Mouse (Mus musculus) brain, adult 2 months (tissue): ENCODE results near the gene Ldlrad3.

ENCODE experiments used
- DNase-seq: peaks from one replicate; pipeline ENCODE4 v3.0.0; 2011; ENCODE audit warnings: low read depth, low spot score

The Ldlrad3 gene

DNA sequence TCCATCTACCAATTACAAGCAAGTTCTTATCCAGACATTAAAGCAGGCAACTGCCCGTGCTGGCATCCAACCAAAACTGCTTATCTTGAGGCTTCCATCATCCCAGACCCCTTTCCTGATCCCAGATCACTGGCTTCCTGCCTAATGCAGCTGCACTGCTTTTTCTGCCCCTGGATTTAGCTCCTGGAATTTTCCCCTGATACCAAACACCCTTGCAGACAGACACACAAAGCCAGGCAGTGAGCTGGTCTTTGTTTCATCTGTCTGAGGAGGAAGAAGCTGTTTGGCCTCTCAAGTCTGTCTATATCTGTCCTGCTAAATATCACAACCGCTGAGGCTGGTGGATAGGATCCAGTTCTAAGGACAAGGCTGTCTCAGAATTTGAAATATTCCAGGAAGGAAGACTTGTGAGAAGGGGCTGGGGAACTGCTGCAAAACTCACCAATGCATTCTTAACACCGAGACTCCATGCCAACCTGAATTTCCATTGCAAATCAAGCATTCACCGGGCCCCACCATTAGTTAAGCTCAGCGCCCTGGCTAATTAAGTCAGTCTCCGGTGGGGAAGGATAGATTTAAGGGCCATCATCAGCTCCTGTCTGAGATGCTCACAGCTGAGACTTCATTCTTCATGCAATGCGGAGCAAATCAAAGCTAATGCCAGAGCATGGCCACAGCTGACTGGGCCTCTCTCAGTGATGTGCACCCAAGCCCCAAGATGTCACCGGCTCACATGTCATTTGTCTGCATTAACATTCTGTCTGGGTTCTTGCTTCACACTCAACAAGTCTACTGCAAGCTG lies 183.0 kb downstream of the Ldlrad3 start:
- DNase-seq, result peak; percentile 66

DNA sequence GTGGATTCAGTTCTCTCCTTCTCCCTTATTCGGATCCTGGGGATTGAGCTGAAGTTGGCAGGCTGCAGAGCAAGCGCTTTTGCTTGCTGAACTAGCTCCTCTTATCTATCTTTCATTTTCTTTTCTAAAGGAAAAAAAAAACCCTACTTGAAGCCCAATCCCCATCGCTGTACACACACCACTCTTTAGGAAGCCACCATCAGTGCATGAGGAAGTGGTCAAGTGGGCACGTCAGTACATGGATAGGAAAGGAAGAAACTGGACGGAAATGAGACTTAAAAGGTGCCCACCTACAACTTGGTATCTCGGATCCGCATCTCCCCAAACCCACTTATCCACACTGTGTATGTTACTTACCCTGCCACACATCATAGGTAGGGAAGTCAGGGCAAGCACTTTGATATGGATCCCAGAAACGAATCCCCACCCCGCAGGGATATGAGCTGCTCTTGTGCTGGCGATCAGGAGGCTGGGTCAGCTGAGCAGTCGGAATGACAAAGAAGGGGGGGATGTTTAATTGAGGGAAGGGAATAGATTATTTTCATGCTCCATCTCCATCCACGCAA lies 183.7 kb downstream of the Ldlrad3 start:
- DNase-seq, result no peak

- DNase-seq, result peak; percentile 70
Observed at GRCm38 (mm10) chr2:102001661-102002060, 184.5 kb downstream of the Ldlrad3 start.

- no peak for DNase-seq
Observed at GRCm38 (mm10) chr2:101998911-101999572, 187.1 kb downstream of the Ldlrad3 start.

- no peak for DNase-seq
Observed at GRCm38 (mm10) chr2:101997013-101997412, 189.2 kb downstream of the Ldlrad3 start.

DNA sequence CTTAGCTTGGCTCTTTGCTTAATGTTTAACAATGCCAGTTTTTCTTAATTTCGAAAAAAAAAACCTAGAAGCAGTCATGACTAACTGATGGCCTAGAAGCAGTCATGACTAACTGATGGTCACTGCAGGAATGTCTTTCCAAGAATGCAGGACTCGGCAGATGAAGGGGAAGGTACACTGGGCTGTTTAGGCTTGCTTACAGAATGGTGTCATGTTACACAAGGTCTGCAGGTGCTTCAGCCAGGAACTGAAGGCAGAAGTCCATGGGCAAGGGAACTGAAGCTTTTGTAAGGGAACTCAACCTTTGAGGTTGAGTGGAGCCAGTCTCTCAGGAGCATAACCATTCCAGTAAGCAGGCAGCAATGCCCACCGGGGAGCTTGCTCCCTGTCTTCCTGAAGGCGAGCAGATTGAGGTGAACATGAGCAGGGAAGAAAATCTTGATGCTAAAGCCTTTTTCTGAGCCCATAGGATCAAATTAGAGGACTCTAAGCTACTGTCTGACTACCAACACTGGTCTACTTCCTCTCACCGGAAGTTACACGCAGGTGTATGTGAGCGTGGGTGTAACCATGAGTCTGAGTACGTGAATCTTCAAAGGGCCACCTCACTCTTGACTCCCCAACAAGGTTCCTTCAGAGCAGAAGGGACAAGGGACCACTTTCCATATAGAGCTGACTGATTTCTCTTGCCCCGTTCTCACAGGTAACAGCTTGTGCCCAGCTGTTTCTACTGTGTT lies 193.4 kb downstream of the Ldlrad3 start:
- DNase-seq, result no peak

DNA sequence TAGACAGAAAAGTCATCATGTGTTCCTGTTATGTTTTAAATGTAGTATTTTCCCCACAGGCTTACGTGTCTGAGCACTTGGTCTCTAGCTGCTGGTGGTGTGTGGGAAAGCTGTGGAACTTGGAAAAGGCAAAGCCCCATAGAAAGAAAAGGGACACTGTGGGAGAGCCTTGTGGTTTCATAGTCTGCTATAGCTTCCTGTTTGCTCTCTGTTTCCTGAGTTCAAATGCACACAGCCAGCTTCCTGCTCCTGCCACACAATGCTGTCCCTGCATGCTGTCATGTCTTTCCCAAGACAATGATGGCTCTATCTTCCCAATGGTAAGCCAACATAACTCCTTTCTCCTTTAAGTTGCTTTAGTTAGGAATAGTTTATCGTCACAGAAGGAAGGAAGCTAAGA lies 194.5 kb downstream of the Ldlrad3 start:
- no peak for DNase-seq

DNA sequence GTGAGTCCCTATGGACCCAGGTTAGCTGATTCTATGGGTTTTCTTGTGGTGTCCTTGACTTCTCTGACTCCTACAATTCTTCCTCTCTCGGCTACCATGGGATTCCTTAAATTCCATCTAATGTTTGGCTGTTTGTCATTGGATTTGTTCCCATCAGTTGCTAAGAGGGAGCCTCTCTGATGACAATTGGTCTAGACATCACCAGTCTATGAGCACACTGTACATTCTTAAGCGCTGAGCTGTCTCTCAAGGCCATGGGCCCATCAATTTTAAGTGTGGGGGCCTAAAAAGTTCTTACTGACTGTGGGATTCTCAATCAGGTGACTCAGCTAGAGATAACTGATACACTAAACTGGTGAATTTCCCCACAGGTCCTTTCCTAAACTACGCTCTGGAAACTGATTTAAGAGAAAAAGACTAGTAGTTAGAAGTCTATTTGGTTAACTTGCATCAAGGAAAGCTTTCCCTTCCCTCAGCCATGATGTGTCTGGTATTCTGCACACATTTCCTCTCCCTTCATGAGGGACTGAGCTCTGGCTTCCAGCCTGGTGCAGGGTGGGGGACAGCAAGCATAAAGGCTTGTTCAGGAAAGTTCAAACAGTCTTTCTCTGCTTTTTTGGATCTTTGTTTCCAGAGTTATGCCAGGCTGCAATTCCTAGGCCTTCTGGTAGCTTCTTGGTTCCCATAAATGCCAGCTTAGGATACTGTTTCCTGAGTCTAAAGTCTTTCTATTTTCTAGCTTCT lies 199.7 kb downstream of the Ldlrad3 start:
- DNase-seq, result no peak

GRCm38 (mm10) chr2:101983853-101984543 lies 202.2 kb downstream of the Ldlrad3 start:
- peak; percentile 66 for DNase-seq

GRCm38 (mm10) chr2:101983082-101983852 lies 202.9 kb downstream of the Ldlrad3 start:
- peak; percentile 94 for DNase-seq

DNA sequence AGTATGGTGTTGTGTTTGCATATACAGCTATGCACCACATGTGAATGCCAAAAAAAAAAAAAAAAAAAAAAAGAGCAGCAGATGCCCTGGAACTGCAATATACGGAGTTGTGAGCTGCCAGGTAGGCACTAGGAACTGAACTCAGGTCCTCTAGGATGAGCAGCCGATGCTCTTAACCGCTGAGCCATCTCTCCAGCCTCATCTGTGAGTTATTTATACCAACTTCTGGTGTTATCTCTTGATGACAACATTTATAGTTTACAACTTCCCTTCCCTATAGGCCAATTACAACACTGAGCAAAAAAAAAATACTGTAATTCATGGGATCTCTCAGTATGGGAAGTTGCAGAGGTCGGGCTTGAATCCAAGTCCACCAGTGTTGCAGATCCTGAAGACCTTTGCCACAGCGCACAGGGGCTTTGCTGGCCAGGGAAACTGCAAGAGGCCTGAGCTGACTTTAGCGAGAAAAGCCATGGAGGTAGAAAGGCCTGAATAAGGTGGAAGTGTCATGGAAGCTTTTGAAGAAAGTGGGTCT lies 204.2 kb downstream of the Ldlrad3 start:
- DNase-seq, result no peak

- no peak for DNase-seq
Observed at GRCm38 (mm10) chr2:101981211-101981610, 205.0 kb downstream of the Ldlrad3 start.

- DNase-seq, result no peak
Observed at GRCm38 (mm10) chr2:101980456-101980947, 205.7 kb downstream of the Ldlrad3 start.

DNA sequence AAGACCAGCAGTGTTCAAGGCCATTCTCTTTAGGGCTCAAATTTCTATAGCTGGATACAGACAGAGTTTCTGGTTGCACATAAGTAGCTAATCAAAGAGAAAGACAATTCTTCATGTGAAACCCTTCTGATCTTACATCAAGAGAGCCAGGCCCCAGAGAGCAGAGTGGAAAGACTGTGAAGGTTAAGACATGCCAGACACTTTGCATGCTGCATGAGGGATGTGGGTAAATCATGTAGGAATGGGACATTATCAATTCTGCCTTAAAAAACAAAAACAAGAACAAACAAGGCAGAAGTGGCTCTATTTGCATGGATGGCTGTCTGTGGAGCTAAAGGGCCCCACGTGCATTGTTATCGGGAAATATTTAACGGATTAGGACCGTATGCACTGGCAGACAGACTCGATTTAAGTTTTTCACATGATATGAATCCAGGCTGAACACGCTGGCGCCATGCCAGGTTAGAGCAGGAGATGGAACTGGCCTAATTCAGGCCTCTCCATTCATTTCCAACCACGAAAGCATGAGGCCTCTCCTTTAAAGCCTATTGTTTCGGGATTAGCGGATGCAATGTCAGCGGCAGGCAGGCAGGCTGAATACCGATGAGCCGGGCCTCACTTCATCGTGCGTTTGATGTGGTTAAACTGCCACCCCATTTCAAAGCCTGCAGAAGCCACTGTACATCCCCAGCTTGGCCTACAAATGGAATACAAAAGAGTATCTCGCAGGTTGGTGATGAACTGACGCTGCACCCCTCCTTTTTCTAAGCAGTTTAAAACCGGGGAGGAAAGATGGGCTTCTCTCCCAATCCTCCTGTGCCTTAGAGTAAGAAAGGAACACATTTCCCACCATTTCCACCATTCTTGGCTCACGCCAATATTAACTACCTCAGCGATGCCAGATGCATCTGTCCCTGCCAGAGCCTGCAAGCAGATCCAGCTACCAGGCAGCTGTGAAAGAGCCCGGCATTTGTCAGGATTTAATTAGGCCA lies 207.4 kb downstream of the Ldlrad3 start:
- peak; percentile 82 for DNase-seq

- no peak for DNase-seq
Observed at GRCm38 (mm10) chr2:101976399-101977064, 209.7 kb downstream of the Ldlrad3 start.

- no peak for DNase-seq
Observed at GRCm38 (mm10) chr2:101973810-101974209, 212.4 kb downstream of the Ldlrad3 start.

- DNase-seq, result no peak
Observed at GRCm38 (mm10) chr2:101967601-101968000, 218.6 kb downstream of the Ldlrad3 start.

GRCm38 (mm10) chr2:101967152-101967551 lies 219.0 kb downstream of the Ldlrad3 start:
- no peak for DNase-seq
